Mouse (Mus musculus): ENCODE measurements around the gene Hmgn5.

Hmgn5 gene

GRCm38 (mm10) chrX:109013283-109013682, at the start of gene Hmgn5:
TSS of gene Hmgn5 (minus strand) at chrX:109013404.
- Histone ChIP-seq H3K27me3 (ENCODE audit: control insufficient read depth, insufficient read depth, low read length, poor library complexity, severe bottlenecking) (no peaks in the 10 kb centered on the region), H3K36me3 (ENCODE audit: control insufficient read depth, insufficient read depth, low read length, poor library complexity, severe bottlenecking) (no peaks in the 10 kb centered on the region)
- DNase-seq (ENCODE audit: low read depth, low spot score) = peak; percentile 95

DNA sequence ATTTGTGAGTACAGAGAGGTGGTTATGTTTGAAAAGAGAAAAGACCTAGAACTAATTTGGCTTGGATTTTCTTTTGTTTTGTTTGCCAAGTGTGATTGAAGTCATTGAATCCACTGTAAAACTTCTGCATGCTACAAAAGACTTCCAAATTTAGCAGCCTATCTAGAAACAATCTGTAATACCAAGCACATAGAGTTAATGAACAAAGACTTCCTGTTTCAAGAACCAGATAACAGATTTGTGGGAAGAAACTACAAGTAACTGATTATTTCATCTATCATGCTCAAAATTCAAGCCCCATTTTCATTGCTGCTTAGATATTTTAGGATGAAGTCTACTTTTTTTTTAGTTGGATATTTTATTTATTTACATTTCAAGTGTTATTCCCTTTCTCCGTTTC, 34.6 kb upstream of the Hmgn5 start:
- H3K36me3 ChIP-seq (ENCODE audit: control insufficient read depth, insufficient read depth, low read length, poor library complexity, severe bottlenecking) = no peaks in the 10 kb centered on the region
- DNase-seq (ENCODE audit: low read depth, low spot score) = no peak
- H3K27me3 ChIP-seq (ENCODE audit: control insufficient read depth, insufficient read depth, low read length, poor library complexity, severe bottlenecking) = no peaks in the 10 kb centered on the region

DNA sequence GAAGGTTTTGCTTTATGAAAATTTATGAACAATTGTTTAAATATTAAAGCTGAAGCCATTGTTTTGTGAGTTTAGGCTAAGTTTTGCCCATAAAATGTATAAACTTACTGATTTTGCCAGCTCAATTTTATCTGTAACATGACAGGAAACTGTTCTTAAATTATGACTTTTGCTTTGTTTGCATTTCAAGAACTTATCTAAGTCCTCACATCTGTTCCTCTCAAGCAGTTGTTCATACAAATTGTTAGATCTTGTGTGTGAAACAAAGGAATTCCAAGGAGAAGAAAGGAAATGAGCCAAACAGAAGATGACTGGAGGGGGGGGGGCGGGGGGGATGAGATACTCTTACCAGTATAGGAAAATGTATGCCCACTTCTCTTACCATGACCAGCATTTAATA, 13.0 kb upstream of the Hmgn5 start:
- DNase-seq (ENCODE audit: low read depth, low spot score) = no peak
- Histone ChIP-seq H3K27me3 (ENCODE audit: control insufficient read depth, insufficient read depth, low read length, poor library complexity, severe bottlenecking) (no peaks in the 10 kb centered on the region), H3K36me3 (ENCODE audit: control insufficient read depth, insufficient read depth, low read length, poor library complexity, severe bottlenecking) (no peaks in the 10 kb centered on the region)

GRCm38 (mm10) chrX:109020858-109021257, 7.7 kb upstream of the Hmgn5 start:
- Histone ChIP-seq H3K27me3 (ENCODE audit: control insufficient read depth, insufficient read depth, low read length, poor library complexity, severe bottlenecking) (no peaks in the 10 kb centered on the region), H3K36me3 (ENCODE audit: control insufficient read depth, insufficient read depth, low read length, poor library complexity, severe bottlenecking) (no peaks in the 10 kb centered on the region)
- no peak for DNase-seq (ENCODE audit: low read depth, low spot score)

- peak; percentile 34 for DNase-seq (ENCODE audit: low read depth, low spot score)
- no peaks in the 10 kb centered on the region for H3K36me3 ChIP-seq (ENCODE audit: control insufficient read depth, insufficient read depth, low read length, poor library complexity, severe bottlenecking)
- no peaks in the 10 kb centered on the region for H3K27me3 ChIP-seq (ENCODE audit: control insufficient read depth, insufficient read depth, low read length, poor library complexity, severe bottlenecking)
These were observed 962 bp upstream of the Hmgn5 start for GRCm38 (mm10) chrX:109014166-109014565.

DNA sequence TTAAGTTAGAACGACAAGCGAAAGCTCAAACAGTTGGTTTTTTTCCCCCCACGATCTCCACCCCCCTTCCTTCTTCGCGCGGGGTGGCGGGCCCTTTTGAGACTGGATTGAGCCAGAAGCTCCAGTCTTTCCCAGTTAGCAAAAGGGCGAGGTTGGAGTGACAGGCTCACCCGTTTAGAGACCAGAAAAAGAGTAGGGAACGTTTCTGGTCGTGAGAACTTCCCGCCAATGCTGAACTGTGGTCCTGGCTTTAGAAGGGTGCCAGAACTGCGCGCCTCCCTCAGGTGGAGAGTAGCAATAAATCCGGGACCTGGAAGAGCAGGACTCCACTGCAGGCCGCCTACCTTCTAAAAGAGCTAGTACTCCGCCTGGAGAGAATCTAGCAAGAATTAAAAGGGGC, 482 bp upstream of the Hmgn5 start:
- peak; percentile 49 for DNase-seq (ENCODE audit: low read depth, low spot score)
- Histone ChIP-seq H3K27me3 (ENCODE audit: control insufficient read depth, insufficient read depth, low read length, poor library complexity, severe bottlenecking) (no peaks in the 10 kb centered on the region), H3K36me3 (ENCODE audit: control insufficient read depth, insufficient read depth, low read length, poor library complexity, severe bottlenecking) (no peaks in the 10 kb centered on the region)

DNA sequence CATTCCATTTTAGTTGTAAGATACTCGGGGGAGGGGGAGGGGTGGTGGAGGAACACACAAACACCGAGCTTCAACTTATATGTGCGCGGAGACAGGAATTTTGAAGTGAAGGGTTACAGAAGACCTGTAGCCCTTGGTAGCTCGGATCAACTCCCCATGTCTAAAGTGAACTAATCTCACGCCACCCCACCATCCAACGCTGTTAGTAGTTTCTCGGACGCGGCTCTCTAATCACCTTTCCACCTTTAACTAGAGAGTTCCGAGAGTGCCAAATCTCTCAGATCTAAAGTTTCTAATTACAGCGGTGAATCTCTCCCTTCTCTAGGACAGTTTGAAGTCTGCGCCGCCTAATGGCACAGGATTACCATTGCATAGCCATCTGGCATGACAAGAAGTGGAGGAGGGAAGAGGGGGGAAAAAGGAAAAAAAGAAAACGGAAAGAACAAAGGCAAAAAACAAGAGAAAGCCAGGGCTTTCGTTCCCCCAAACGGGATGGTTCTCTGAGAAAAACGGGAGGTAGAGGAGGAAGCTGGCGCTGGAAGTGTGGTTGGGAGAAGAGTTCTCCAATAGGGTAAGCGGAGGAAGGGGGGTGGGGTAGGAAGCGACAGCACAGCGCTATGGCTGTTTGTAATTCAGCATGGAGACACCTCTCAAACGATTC, 703 bp downstream of the Hmgn5 start:
- Histone ChIP-seq H3K27me3 (ENCODE audit: control insufficient read depth, insufficient read depth, low read length, poor library complexity, severe bottlenecking) (no peaks in the 10 kb centered on the region), H3K36me3 (ENCODE audit: control insufficient read depth, insufficient read depth, low read length, poor library complexity, severe bottlenecking) (no peaks in the 10 kb centered on the region)
- DNase-seq (ENCODE audit: low read depth, low spot score) = peak; percentile 69

GRCm38 (mm10) chrX:109011611-109012185, 1.5 kb downstream of the Hmgn5 start:
- Histone ChIP-seq H3K36me3 (ENCODE audit: control insufficient read depth, insufficient read depth, low read length, poor library complexity, severe bottlenecking) (no peaks in the 10 kb centered on the region), H3K27me3 (ENCODE audit: control insufficient read depth, insufficient read depth, low read length, poor library complexity, severe bottlenecking) (no peaks in the 10 kb centered on the region)
- peak; percentile 40 for DNase-seq (ENCODE audit: low read depth, low spot score)

GRCm38 (mm10) chrX:109001277-109001676, 11.9 kb downstream of the Hmgn5 start:
- H3K27me3 ChIP-seq (ENCODE audit: control insufficient read depth, insufficient read depth, low read length, poor library complexity, severe bottlenecking) = no peaks in the 10 kb centered on the region
- peak; percentile 7 for DNase-seq (ENCODE audit: low read depth, low spot score)
- 0 out of 2 replicates have a peak, but pooled peaks cover 2% of the 10 kb centered on the region for H3K36me3 ChIP-seq (ENCODE audit: control insufficient read depth, insufficient read depth, low read length, poor library complexity, severe bottlenecking)

All from splenic B cell, adult 2 months (primary cell).